Mouse (Mus musculus): ENCODE data around the gene Gca. TPM values are rescaled to one million over a fixed set of nuclear protein-coding genes. Genes with fewer than 3 reads are reported as not detected.

Gca gene
- 9.9 and 11.6 TPM in 2 replicates for polyA plus RNA-seq (2021; fragmentation: Nextera tagmentation)
- long read RNA-seq, experiment 1, transcript Gca-201 (8 exons, 3,330 nt), result major isoform, 69 of 80 reads
- long read RNA-seq, experiment 1, partial matches to known transcripts, result 3 of 80 reads
- long read RNA-seq, experiment 1, other reads (novel, unspliced or antisense), result 8 of 80 reads
- long read RNA-seq, experiment 2, transcript Gca-201 (8 exons, 3,330 nt), result major isoform, 5 of 9 reads
- long read RNA-seq, experiment 2, partial matches to known transcripts, result 1 of 9 reads
- long read RNA-seq, experiment 2, other reads (novel, unspliced or antisense), result 3 of 9 reads

DNA sequence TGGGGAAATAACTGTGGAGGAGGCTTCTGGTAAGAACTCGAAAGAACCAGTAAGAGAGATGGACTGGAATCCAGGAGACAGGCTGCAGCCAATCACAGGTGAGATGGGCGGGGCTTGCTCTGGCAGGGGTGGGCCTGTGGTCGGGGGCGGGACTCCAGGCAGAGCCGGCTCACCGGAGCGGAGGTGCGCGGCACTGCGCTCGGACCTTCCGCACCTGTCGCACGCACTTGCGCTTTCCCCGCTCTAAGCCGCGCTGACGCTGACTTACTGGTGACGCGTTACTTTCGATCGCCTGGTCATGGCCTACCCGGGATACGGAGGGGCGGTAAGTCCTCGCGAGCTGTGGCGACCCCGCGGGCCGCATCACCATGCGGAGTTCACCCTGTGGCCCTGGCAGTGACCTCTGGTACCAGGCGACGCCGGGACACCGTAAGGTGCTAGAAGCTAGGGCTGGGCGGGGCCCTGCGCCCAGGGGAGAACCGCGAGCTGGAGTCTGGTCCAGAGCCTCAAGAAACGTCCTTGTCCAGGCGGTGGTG is at the start of gene Gca:
Gene Gca (plus strand): TSS at position 151 of the 536 bp plus-strand sequence.

GRCm38 (mm10) chr2:62646014-62646645 is 18.0 kb upstream of the Gca start, which contains the start of gene Ifih1:
Gene Ifih1 (minus strand): TSS chr2:62646255.

Other genes with a start within 250 kb of the Gca start
- gene Gcg, start 180.6 kb upstream of the Gca start, polyA plus RNA-seq (2021; fragmentation: Nextera tagmentation), result 0.13 TPM in 1 of 2 replicates, not detected in the other
- 1.2 and 2.5 TPM in 2 replicates for gene Fap, start 90.2 kb upstream of the Gca start, polyA plus RNA-seq (2021; fragmentation: Nextera tagmentation)
- 2.3 and 2.7 TPM in 2 replicates for gene Ifih1, start 18.0 kb upstream of the Gca start, polyA plus RNA-seq (2021; fragmentation: Nextera tagmentation)

Measured in left cerebral cortex, adult 6 months (tissue).